Mouse (Mus musculus) small intestine, adult 2 months (tissue): ENCODE data around the gene Slc7a11. TPM values are rescaled to one million over a fixed set of nuclear protein-coding genes. Genes with fewer than 3 reads are reported as not detected.

Experiments used
- H3K27ac ChIP-seq: fragments of 200-500 bp; 2 replicates; pipeline ENCODE4 v1.5.1; 2012; ENCODE audit warnings: low read depth, low read length, control low read depth, inconsistent platforms; ENCODE audit not compliant: insufficient read depth
- H3K27me3 ChIP-seq: fragments of 200-500 bp; 2 replicates; pipeline ENCODE4 v1.6.1; 2012; ENCODE audit warnings: mild to moderate bottlenecking, moderate library complexity, low read length, inconsistent platforms; ENCODE audit not compliant: control insufficient read depth, insufficient read depth
- H3K36me3 ChIP-seq: fragments of 200-500 bp; 2 replicates; pipeline ENCODE4 v1.6.1; 2012; ENCODE audit warnings: mild to moderate bottlenecking, low read length, control low read depth, inconsistent platforms; ENCODE audit not compliant: control insufficient read depth, insufficient read depth
- H3K4me1 ChIP-seq: fragments of 200-500 bp; 2 replicates; pipeline ENCODE4 v1.6.1; 2012; ENCODE audit warnings: low read length, inconsistent platforms, mixed read lengths; ENCODE audit not compliant: control insufficient read depth, insufficient read depth, insufficient read length
- H3K4me3 ChIP-seq: fragments of 200-500 bp; 2 replicates; pipeline ENCODE4 v1.5.1; 2012; ENCODE audit warnings: low read depth, mild to moderate bottlenecking, control low read depth, inconsistent platforms, low read length, moderate library complexity
- CTCF ChIP-seq: fragments of 200-500 bp; IDR thresholded peaks from 2 replicates; pipeline ENCODE4 v1.5.1; 2012; ENCODE audit warnings: low read depth, mild to moderate bottlenecking, control low read depth, inconsistent platforms, low read length, moderate library complexity, mixed read lengths; ENCODE audit not compliant: insufficient replicate concordance, insufficient read length; ENCODE audit errors: extremely low read depth
- POLR2A ChIP-seq: fragments of 200-500 bp; IDR thresholded peaks from 2 replicates; pipeline ENCODE4 v1.6.1; 2012; ENCODE audit warnings: low read depth, mild to moderate bottlenecking, control low read depth, inconsistent platforms, low read length, moderate library complexity
- WGBS: fragments of 180-500 bp; shearing (Covaris S2); methylation state at CpG from one replicate; pipeline ENCODE4 v1.1.7; 2018; 5-methylcytosine and 5-hydroxymethylcytosine counted together
- polyA plus RNA-seq: library from polyadenylated mRNA; depleted of rRNA; stranded (reverse); fragments of >200 nt; gene quantifications from 2 replicates; pipeline ENCODE4 v1.2.3, GENCODE M21; 2012

Gene Slc7a11
- polyA plus RNA-seq, 1 experiment = 0.27 TPM

DNA sequence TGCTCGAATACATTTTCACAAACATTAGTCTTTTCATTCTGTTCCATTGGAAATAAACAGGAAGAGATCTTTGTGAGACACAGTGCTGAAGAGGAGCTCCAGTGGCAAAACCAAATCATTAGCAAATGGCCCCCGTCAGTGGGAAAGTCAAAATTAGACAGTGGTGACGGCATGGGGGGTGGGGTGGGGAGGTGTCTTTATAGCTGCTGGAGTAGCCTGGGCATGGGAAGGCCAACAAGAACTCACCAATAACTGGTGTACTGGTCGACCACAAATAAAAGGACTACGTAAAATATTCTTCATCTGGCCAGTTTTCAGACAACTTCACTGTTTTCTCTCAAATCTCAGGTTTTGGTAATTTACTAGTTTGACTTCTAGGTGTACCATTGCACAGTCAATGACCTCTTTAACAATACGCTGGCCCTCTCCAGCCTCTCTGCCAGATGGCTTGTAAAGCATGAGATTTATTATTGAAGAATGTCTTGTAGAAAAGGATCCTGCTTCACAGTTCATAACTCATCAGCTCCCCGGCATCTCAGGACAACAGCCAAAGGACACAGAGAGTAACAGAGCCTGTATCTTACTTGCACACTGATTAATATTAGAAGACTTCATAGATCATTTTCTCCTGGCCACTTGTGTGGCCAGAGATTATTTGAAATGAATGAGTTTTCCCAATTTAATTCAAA, 348.9 kb downstream of the Slc7a11 start:
- Histone ChIP-seq H3K4me3 (no peak overlapping the region), H3K27me3 (no peaks in the 10 kb centered on the region), H3K27ac (no peak overlapping the region), H3K4me1 (no peaks in the 10 kb centered on the region), H3K36me3 (no peaks in the 10 kb centered on the region)
- WGBS = 87% methylated on average over 7 of the region's 7 CpGs
- no peak for TF ChIP-seq POLR2A
- TF ChIP-seq CTCF = no peak

- Histone ChIP-seq H3K36me3 (no peaks in the 10 kb centered on the region), H3K27me3 (no peaks in the 10 kb centered on the region), H3K4me1 (no peaks in the 10 kb centered on the region), H3K27ac (no peak overlapping the region), H3K4me3 (no peak overlapping the region)
- TF ChIP-seq CTCF (peak; percentile 32; the same call in 1 of the 2 replicates), POLR2A (no peak)
- 15% methylated on average over 7 of the region's 7 CpGs for WGBS
These were observed 366.4 kb downstream of the Slc7a11 start for GRCm38 (mm10) chr3:50076979-50077378.

GRCm38 (mm10) chr3:50063396-50063795, 380.0 kb downstream of the Slc7a11 start:
- no peak for TF ChIP-seq POLR2A
- no peak for TF ChIP-seq CTCF
- Histone ChIP-seq H3K27ac (no peak overlapping the region), H3K27me3 (no peaks in the 10 kb centered on the region), H3K4me3 (no peak overlapping the region), H3K36me3 (no peaks in the 10 kb centered on the region), H3K4me1 (no peaks in the 10 kb centered on the region)
- WGBS = 80% methylated on average over 4 of the region's 4 CpGs

DNA sequence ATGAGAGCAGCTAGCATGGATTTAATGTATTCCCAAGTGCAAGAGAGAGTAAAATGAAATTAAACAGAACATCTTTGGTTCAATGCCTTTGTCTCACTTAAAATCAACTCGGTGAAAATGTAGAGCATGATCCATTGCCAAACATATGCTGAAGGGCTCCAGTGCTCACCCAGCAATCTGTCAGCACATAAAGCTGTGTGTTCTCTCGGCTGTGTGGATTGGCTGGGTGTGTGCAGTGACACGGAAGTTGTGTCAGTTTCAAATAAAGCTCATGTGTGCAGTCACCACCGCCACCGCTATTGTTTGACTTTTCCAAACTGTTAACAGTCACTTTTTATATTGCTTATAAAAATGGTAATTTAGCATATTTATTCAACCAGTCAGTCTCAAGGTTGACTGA, 398.7 kb downstream of the Slc7a11 start:
- no peaks in the 10 kb centered on the region for H3K4me1 ChIP-seq
- H3K27ac ChIP-seq = no peak overlapping the region
- no peaks in the 10 kb centered on the region for H3K36me3 ChIP-seq
- H3K27me3 ChIP-seq = no peaks in the 10 kb centered on the region
- 58% methylated on average over 5 of the region's 5 CpGs for WGBS
- TF ChIP-seq CTCF = no peak
- no peak overlapping the region for H3K4me3 ChIP-seq

- Histone ChIP-seq H3K4me3 (no peak overlapping the region), H3K27me3 (no peaks in the 10 kb centered on the region), H3K4me1 (no peaks in the 10 kb centered on the region), H3K27ac (no peak overlapping the region), H3K36me3 (no peaks in the 10 kb centered on the region)
- TF ChIP-seq CTCF = no peak
- no peak for TF ChIP-seq POLR2A
These were observed 399.3 kb downstream of the Slc7a11 start for GRCm38 (mm10) chr3:50044160-50044559.

DNA sequence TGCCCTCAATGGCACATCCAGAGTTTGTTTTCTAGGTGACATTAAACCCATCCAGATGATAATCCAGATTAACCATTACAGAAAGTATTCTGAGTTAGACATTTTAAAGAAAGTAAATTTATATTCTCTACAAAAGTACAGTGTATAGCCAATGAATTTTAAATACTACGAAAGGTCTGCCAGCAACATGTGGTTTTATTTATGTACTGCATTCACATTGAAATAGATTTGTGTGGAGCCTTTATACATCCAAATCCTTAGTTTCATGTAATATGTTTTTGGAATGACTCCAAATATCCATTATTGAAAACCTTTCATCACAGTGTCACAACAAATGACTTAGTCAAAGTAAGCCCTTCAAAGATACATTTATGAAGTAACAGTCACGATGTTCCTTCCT, 402.3 kb downstream of the Slc7a11 start:
- TF ChIP-seq CTCF (no peak), POLR2A (no peak)
- no peaks in the 10 kb centered on the region for H3K27me3 ChIP-seq
- no peaks in the 10 kb centered on the region for H3K36me3 ChIP-seq
- H3K4me3 ChIP-seq = no peak overlapping the region
- no peak overlapping the region for H3K27ac ChIP-seq
- 93% methylated on average over 2 of the region's 2 CpGs for WGBS
- no peaks in the 10 kb centered on the region for H3K4me1 ChIP-seq

DNA sequence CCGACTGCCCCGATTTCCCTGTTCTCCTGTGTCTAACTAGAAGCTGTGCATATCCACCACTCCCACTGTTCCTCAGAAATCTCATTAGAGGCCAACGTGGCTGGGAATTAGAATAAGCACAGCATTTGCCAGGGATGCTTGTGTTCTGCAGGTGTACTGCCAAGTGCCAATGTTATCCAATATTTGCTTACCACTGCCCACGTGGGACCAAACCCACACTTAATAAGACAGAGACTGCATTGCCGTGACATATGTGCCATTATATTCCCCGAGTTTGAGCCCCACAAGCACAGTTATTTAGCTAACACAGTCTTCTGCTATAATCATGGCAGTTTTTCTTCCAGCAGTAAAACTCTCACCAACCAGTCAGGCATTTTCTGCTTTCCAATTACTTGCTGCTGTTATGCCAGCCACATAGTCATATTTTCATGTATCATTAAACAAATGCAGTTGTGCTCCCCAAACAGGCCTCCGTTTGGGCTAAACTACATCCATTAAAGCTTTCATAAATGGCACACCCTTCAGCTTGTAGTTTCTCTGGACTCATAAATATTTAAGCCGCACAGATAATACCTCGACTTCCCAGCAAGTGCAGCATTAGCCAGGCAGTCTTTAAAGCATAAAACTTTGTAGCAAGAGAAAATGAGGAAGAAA, 407.4 kb downstream of the Slc7a11 start:
- no peak overlapping the region for H3K4me3 ChIP-seq
- 64% methylated on average over 9 of the region's 9 CpGs for WGBS
- no peak for TF ChIP-seq CTCF
- no peak for TF ChIP-seq POLR2A
- H3K36me3 ChIP-seq = no peaks in the 10 kb centered on the region
- H3K4me1 ChIP-seq = peaks cover 7% of the 10 kb centered on the region; the same call in 1 of the 2 replicates
- H3K27me3 ChIP-seq = no peaks in the 10 kb centered on the region
- H3K27ac ChIP-seq = no peak overlapping the region

DNA sequence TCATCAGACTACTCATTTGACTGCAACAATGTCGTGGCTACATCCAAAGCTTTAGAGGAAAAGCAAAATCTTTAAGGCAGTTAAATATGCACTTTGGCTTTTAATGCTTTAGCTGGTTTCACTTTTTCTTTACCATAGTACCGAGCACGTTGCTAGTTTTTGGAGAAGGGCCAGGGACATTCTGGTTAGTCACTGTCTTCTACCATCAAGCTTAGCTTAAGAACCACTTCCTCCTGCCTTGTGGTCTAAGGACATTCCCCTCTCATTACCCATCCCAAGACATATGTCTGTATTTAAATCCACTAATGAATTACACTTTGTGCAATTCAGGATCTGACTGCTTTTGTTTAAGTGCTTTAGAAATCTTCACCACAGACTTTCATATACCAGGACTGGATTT, 410.1 kb downstream of the Slc7a11 start:
- 9% methylated on average over 3 of the region's 3 CpGs for WGBS
- Histone ChIP-seq H3K27me3 (no peaks in the 10 kb centered on the region), H3K36me3 (no peaks in the 10 kb centered on the region), H3K4me3 (no peak overlapping the region), H3K27ac (peak overlapping the region; percentile 17; the same call in 1 of the 2 replicates), H3K4me1 (peaks cover 7% of the 10 kb centered on the region; the same call in 1 of the 2 replicates)
- no peak for TF ChIP-seq POLR2A
- TF ChIP-seq CTCF = no peak
